Mouse (Mus musculus) heart, embryonic 15.5 days (tissue): Measurements from ENCODE around the gene Gm20696. TPM values are rescaled to one million over a fixed set of nuclear protein-coding genes. Genes with fewer than 3 reads are reported as not detected.

Experiments
- ATAC-seq: fragments of 200-750 bp; cut with Nextera tagmentation; replicated peaks from 2 replicates; pipeline ENCODE4 v1.8.0; 2017; ENCODE audit warnings: low read depth, moderate TSS enrichment; ENCODE audit not compliant: insufficient number of reproducible peaks, insufficient read depth, low FRiP score
- H3K27ac ChIP-seq: fragments of 300-500 bp; sonication (generic); 2 replicates; pipeline ENCODE4 v1.5.1; 2015; ENCODE audit warnings: mild to moderate bottlenecking, inconsistent platforms
- H3K27me3 ChIP-seq: fragments of 300-500 bp; sonication (generic); 2 replicates; pipeline ENCODE4 v1.6.1; 2015; ENCODE audit warnings: inconsistent platforms
- H3K36me3 ChIP-seq: fragments of 300-500 bp; sonication (generic); 2 replicates; pipeline ENCODE4 v1.6.1; 2015; ENCODE audit warnings: mild to moderate bottlenecking, inconsistent platforms
- H3K4me1 ChIP-seq: fragments of 300-500 bp; sonication (generic); replicated peaks from 2 replicates; pipeline ENCODE4 v1.6.1; 2015; ENCODE audit warnings: inconsistent platforms
- H3K4me2 ChIP-seq: fragments of 300-500 bp; sonication (generic); 2 replicates; pipeline ENCODE4 v1.6.1; 2015; ENCODE audit warnings: inconsistent platforms, mild to moderate bottlenecking, moderate library complexity
- H3K4me3 ChIP-seq: fragments of 300-500 bp; sonication (generic); 2 replicates; pipeline ENCODE4 v1.5.1; 2015; ENCODE audit warnings: mild to moderate bottlenecking, inconsistent platforms
- H3K9ac ChIP-seq: fragments of 300-500 bp; sonication (generic); 2 replicates; pipeline ENCODE4 v1.6.1; 2015; ENCODE audit warnings: mild to moderate bottlenecking, inconsistent platforms
- H3K9me3 ChIP-seq: fragments of 300-500 bp; sonication (generic); replicated peaks from 2 replicates; pipeline ENCODE4 v1.6.1; 2016; ENCODE audit warnings: inconsistent platforms
- WGBS: fragments of 180-500 bp; shearing (Covaris S2); methylation state at CpG from one replicate; pipeline ENCODE4 v1.1.7; 2015; ENCODE audit warnings: mixed read lengths; 5-methylcytosine and 5-hydroxymethylcytosine counted together
- polyA plus RNA-seq: library from polyadenylated mRNA; unstranded; fragments of >200 nt; fragmentation: Nextera tagmentation; extraction: Ambion mirVana; gene quantifications from 2 replicates; pipeline ENCODE4 v1.2.1, GENCODE M21; 2015

Gm20696 gene
- polyA plus RNA-seq, 1 experiment from 2014 or later = 2.9 TPM

- H3K27ac ChIP-seq = peak overlapping the region; percentile 43
- H3K4me3 ChIP-seq = no peak overlapping the region
- ATAC-seq = no peak
These were observed 402.2 kb downstream of the Gm20696 start for GRCm38 (mm10) chr6:99264192-99265093.

GRCm38 (mm10) chr6:99263886-99264185 is 402.8 kb downstream of the Gm20696 start:
- Histone ChIP-seq H3K4me1 (peaks cover 58% of the 10 kb centered on the region), H3K9me3 (no peaks in the 10 kb centered on the region), H3K27ac (peak overlapping the region; percentile 43), H3K9ac (no peak overlapping the region), H3K4me3 (no peak overlapping the region), H3K27me3 (no peaks in the 10 kb centered on the region), H3K36me3 (no peaks in the 10 kb centered on the region), H3K4me2 (peak overlapping the region; percentile 35)
- ATAC-seq = no peak
- WGBS = 50% methylated on average over 2 of the region's 2 CpGs

More at GRCm38 (mm10) chr6:99264192-99265093, 402.2 kb downstream of the Gm20696 start:
- Histone ChIP-seq H3K9ac (no peak overlapping the region), H3K36me3 (no peaks in the 10 kb centered on the region), H3K4me2 (peak overlapping the region; percentile 35; the same call in 1 of the 2 replicates), H3K27me3 (no peaks in the 10 kb centered on the region), H3K4me1 (peaks cover 58% of the 10 kb centered on the region), H3K9me3 (no peaks in the 10 kb centered on the region)
- 51% methylated on average over 13 of the region's 13 CpGs for WGBS

- ATAC-seq = no peak
- Histone ChIP-seq H3K4me1 (peaks cover 55% of the 10 kb centered on the region), H3K27ac (peak overlapping the region; percentile 43; the same call in 1 of the 2 replicates), H3K36me3 (no peaks in the 10 kb centered on the region), H3K9me3 (no peaks in the 10 kb centered on the region), H3K4me2 (peak overlapping the region; percentile 35), H3K27me3 (no peaks in the 10 kb centered on the region), H3K9ac (no peak overlapping the region), H3K4me3 (no peak overlapping the region)
- 26% methylated on average over 11 of the region's 12 CpGs for WGBS
These were observed 403.3 kb downstream of the Gm20696 start for GRCm38 (mm10) chr6:99263061-99263885.

GRCm38 (mm10) chr6:99261737-99262130 is 404.9 kb downstream of the Gm20696 start:
- peaks cover 52% of the 10 kb centered on the region for H3K4me1 ChIP-seq
- H3K36me3 ChIP-seq = no peaks in the 10 kb centered on the region
- no peak for ATAC-seq
- H3K27me3 ChIP-seq = no peaks in the 10 kb centered on the region
- no peak overlapping the region for H3K4me2 ChIP-seq
- no peaks in the 10 kb centered on the region for H3K9me3 ChIP-seq
- 33% methylated on average over 4 of the region's 4 CpGs for WGBS
- no peak overlapping the region for H3K27ac ChIP-seq
- H3K4me3 ChIP-seq = no peak overlapping the region
- H3K9ac ChIP-seq = no peak overlapping the region

GRCm38 (mm10) chr6:99260941-99261736 is 405.5 kb downstream of the Gm20696 start:
- no peaks in the 10 kb centered on the region for H3K27me3 ChIP-seq
- H3K9me3 ChIP-seq = no peaks in the 10 kb centered on the region
- no peak overlapping the region for H3K4me2 ChIP-seq
- H3K36me3 ChIP-seq = no peaks in the 10 kb centered on the region
- no peak overlapping the region for H3K27ac ChIP-seq
- H3K9ac ChIP-seq = no peak overlapping the region
- 63% methylated on average over 11 of the region's 11 CpGs for WGBS
- peaks cover 46% of the 10 kb centered on the region for H3K4me1 ChIP-seq
- H3K4me3 ChIP-seq = no peak overlapping the region
- ATAC-seq = no peak

- peaks cover 21% of the 10 kb centered on the region for H3K4me1 ChIP-seq
- H3K9me3 ChIP-seq = no peaks in the 10 kb centered on the region
- 75% methylated on average over 5 of the region's 5 CpGs for WGBS
- H3K4me2 ChIP-seq = no peak overlapping the region
- no peak for ATAC-seq
- no peak overlapping the region for H3K4me3 ChIP-seq
- no peaks in the 10 kb centered on the region for H3K36me3 ChIP-seq
- H3K27ac ChIP-seq = no peak overlapping the region
- no peak overlapping the region for H3K9ac ChIP-seq
- no peaks in the 10 kb centered on the region for H3K27me3 ChIP-seq
These were observed 408.3 kb downstream of the Gm20696 start for GRCm38 (mm10) chr6:99258346-99258745.

- Histone ChIP-seq H3K4me2 (no peak overlapping the region), H3K27ac (no peak overlapping the region), H3K27me3 (no peaks in the 10 kb centered on the region), H3K4me3 (no peak overlapping the region), H3K36me3 (no peaks in the 10 kb centered on the region), H3K9me3 (no peaks in the 10 kb centered on the region), H3K4me1 (peaks cover 20% of the 10 kb centered on the region), H3K9ac (no peak overlapping the region)
- 74% methylated on average over 2 of the region's 2 CpGs for WGBS
- no peak for ATAC-seq
These were observed 408.9 kb downstream of the Gm20696 start for GRCm38 (mm10) chr6:99257676-99258075.

GRCm38 (mm10) chr6:99253331-99253730 is 413.3 kb downstream of the Gm20696 start:
- no peak overlapping the region for H3K27ac ChIP-seq
- no peaks in the 10 kb centered on the region for H3K27me3 ChIP-seq
- H3K9ac ChIP-seq = no peak overlapping the region
- H3K36me3 ChIP-seq = no peaks in the 10 kb centered on the region
- 69% methylated on average over 8 of the region's 8 CpGs for WGBS
- no peak overlapping the region for H3K4me2 ChIP-seq
- H3K4me3 ChIP-seq = no peak overlapping the region
- peaks cover 12% of the 10 kb centered on the region for H3K4me1 ChIP-seq
- ATAC-seq = no peak
- no peaks in the 10 kb centered on the region for H3K9me3 ChIP-seq

GRCm38 (mm10) chr6:99252816-99253215 is 413.8 kb downstream of the Gm20696 start:
- WGBS = 78% methylated on average over 5 of the region's 5 CpGs
- Histone ChIP-seq H3K4me2 (no peak overlapping the region), H3K9ac (no peak overlapping the region), H3K27me3 (no peaks in the 10 kb centered on the region), H3K4me1 (peaks cover 12% of the 10 kb centered on the region), H3K4me3 (no peak overlapping the region), H3K27ac (no peak overlapping the region), H3K9me3 (no peaks in the 10 kb centered on the region), H3K36me3 (no peaks in the 10 kb centered on the region)
- no peak for ATAC-seq

GRCm38 (mm10) chr6:99251924-99252323 is 414.7 kb downstream of the Gm20696 start:
- Histone ChIP-seq H3K4me1 (peaks cover 12% of the 10 kb centered on the region), H3K36me3 (no peaks in the 10 kb centered on the region), H3K9ac (no peak overlapping the region), H3K4me3 (no peak overlapping the region), H3K27ac (peak overlapping the region; percentile 32), H3K4me2 (no peak overlapping the region), H3K9me3 (no peaks in the 10 kb centered on the region), H3K27me3 (no peaks in the 10 kb centered on the region)
- 81% methylated on average over 4 of the region's 4 CpGs for WGBS
- no peak for ATAC-seq

- Histone ChIP-seq H3K4me2 (peak overlapping the region; percentile 3; the same call in 1 of the 2 replicates), H3K4me1 (peaks cover 12% of the 10 kb centered on the region), H3K36me3 (no peaks in the 10 kb centered on the region), H3K9me3 (no peaks in the 10 kb centered on the region), H3K27ac (peak overlapping the region; percentile 52), H3K27me3 (no peaks in the 10 kb centered on the region), H3K4me3 (no peak overlapping the region), H3K9ac (no peak overlapping the region)
- 0 out of 2 replicates have a peak, but pooled peaks have one; percentile 47 for ATAC-seq
- WGBS = 47% methylated on average over 3 of the region's 3 CpGs
These were observed 415.4 kb downstream of the Gm20696 start for GRCm38 (mm10) chr6:99251222-99251621.
